Mouse (Mus musculus): ENCODE results near the gene Kmo. TPM values are rescaled to one million over a fixed set of nuclear protein-coding genes. Genes with fewer than 3 reads are reported as not detected.

The Kmo gene
- not detected in 2 replicates for polyA plus RNA-seq (2012)

DNA sequence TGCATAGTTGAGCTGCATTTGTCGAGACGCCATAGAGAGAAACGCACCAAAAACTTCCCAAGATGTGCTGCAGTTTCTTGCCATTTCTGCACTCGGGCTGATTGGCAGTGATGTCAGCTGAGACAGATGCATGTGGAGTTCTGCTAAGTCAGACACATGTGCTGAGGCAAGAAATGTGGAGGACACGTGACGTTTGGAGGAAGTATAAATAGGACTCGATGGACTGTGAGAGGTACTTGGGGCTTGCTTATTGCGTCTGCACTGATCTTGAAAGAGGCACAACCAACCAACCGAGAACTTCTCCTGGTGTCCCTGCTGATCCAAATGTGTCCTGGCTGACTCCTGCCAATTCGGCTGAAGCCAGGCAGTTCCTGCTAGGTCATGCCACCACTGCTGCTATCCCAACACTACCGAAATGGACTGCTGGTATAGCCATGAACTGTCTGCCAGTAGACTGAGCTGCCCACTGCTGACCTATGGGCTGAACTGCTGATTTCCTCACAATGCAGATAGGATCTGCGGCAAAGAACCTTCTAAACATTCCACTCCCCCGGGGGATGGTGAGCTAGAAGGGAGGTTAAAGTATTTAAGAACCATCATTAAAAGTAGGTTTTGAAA is at the start of gene Kmo:
Gene Kmo (plus strand): TSS at position 568 of the 618 bp plus-strand sequence.
- no peak for TF ChIP-seq GATA1 (IDR thresholded peaks at IDR 0.05; ENCODE audit: low read length)

- TF ChIP-seq GATA1 (IDR thresholded peaks at IDR 0.05; ENCODE audit: low read length): no peak
Observed at GRCm38 (mm10) chr1:175574129-175574528, 46.1 kb upstream of the Kmo start.

DNA sequence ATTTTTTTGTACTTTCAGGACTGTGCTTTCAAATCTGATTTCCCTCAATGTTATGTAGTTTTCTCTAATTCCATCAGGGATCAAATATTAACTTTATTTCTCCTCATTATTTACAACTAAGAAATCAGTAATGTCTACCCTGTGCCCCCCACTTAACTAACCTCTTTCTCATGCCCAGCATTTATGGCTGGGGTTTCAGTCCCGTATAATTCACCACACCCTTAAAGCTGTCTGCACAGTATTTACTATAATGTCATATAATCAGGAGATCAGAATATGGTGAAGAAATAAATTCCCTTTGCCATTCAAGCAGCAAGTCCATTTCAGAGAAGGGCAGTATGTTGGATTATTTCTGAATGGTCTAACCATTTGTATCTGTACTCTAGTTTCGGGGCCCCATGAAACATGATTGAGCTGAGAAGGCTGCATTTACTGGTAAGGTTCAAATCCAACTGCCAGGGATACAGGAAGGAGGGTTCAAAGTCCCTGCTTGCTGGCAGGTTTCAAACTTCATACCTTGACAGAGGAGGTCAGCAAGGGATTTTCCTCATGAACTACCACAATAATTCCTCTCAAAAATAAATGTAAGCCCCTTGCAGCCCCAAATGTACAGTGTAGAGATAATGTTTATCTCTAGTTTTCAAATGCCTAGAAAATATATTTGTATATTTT is 41.6 kb upstream of the Kmo start:
- TF ChIP-seq GATA1 (IDR thresholded peaks at IDR 0.05; ENCODE audit: low read length): no peak

GRCm38 (mm10) chr1:175579598-175580235 is 40.5 kb upstream of the Kmo start:
- no peak for TF ChIP-seq GATA1 (IDR thresholded peaks at IDR 0.05; ENCODE audit: low read length)

- TF ChIP-seq GATA1 (IDR thresholded peaks at IDR 0.05; ENCODE audit: low read length): no peak
Observed at GRCm38 (mm10) chr1:175580346-175580745, 39.8 kb upstream of the Kmo start.

DNA sequence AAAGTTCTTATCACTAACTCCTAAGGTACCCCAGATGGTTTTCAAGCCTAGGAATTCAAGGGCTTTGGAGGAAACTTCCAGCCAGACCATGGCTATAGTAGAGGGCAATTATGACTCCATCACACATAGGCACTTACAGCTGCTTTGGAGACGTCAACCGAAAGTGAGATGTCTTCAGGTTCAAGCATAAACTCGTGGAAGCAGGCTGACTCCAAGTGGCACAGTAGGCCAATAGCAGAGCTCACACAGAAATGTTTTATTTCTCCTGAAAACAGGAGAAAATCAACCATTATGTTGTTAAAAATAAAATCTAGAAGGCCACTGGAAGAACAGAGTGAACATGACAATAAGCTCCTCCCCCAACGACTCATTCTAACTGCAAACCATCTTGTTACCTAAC is 37.4 kb upstream of the Kmo start:
- TF ChIP-seq GATA1 (IDR thresholded peaks at IDR 0.05; ENCODE audit: low read length): no peak

- TF ChIP-seq GATA1 (IDR thresholded peaks at IDR 0.05; ENCODE audit: low read length): no peak
Observed at GRCm38 (mm10) chr1:175585267-175585666, 34.9 kb upstream of the Kmo start.

DNA sequence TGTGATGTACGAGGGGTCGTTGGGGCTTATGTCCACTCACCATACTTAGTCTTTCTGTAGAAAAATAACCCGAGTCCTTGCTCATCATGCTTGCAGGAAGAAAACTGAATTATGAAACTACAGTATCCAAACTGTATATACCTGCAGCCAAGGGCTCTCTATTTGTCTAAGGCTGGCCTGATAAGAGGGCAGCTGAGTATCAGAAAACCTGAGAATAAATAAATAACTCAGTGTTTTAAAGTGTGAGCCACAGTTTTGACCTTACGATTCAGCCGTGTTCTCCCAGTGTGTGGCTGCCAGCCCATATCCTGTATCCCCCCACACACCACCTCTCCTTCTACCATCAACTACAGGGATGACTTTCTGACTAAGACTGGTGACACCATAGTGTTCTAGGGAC is 33.5 kb upstream of the Kmo start:
- TF ChIP-seq GATA1 (IDR thresholded peaks at IDR 0.05; ENCODE audit: low read length): no peak

DNA sequence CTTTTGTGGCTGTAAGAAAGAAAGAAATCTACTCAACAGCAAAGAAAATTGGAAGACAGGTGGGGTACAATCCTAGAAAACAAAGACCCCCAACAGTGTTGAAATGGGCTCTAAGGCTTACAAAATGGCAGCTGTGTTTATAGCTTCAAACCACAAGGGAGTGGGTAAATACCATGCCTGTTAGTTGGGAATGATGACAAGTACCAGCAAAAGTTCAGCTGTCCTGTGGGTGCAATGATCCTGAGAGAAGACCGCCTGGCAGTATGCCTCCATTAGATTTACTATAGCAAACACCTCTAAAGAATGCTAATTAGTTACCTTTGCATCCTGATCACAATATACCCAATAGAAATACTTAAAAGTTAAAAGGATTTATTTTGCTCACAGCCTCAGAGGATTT is 27.3 kb upstream of the Kmo start:
- TF ChIP-seq GATA1 (IDR thresholded peaks at IDR 0.05; ENCODE audit: low read length): no peak

GRCm38 (mm10) chr1:175602231-175602630 is 17.9 kb upstream of the Kmo start:
- TF ChIP-seq GATA1 (IDR thresholded peaks at IDR 0.05; ENCODE audit: low read length): no peak

GRCm38 (mm10) chr1:175603390-175603789 is 16.8 kb upstream of the Kmo start:
- TF ChIP-seq GATA1 (IDR thresholded peaks at IDR 0.05; ENCODE audit: low read length): no peak

DNA sequence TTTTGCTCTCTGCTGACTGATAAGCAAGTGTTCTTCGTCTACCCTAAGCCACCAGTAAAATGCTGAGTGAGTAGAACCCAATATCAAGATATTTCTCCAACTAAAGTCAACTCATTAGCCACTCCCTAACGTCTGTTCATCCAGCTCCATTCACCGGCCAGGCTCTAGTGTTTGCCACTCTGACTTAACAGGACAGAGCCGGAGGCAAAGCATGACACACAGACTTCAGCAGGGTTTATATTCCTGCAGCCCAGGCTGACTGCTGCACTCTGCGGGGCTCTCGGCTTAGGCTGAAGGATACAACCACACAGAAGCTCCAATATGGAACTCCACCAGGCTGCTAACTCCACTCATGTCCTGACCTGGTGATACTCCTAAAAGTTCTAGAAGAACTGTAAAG is 12.9 kb upstream of the Kmo start:
- no peak for TF ChIP-seq GATA1 (IDR thresholded peaks at IDR 0.05; ENCODE audit: low read length)

GRCm38 (mm10) chr1:175607838-175608585 is 12.2 kb upstream of the Kmo start:
- TF ChIP-seq GATA1 (IDR thresholded peaks at IDR 0.05; ENCODE audit: low read length): no peak

DNA sequence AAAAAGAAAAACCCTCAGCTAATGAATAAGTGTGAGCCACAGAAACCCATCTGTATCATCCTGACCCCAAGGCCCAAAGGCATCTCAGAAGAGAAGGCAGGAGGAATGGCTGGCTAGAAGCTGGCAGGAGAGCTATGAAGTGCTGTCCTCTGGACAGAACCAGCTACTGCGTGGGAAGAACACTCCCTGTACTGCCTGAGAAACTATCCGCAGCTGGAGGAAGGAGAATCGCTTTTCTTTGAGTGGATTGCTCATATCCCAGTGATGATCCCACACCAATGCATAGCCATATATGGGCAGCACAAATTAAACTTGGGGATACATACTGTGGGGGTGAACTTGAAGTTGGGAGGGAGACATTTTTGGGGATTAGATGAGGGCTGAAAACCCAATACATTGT is 11.5 kb upstream of the Kmo start:
- no peak for TF ChIP-seq GATA1 (IDR thresholded peaks at IDR 0.05; ENCODE audit: low read length)

- TF ChIP-seq GATA1 (IDR thresholded peaks at IDR 0.05; ENCODE audit: low read length): no peak
Observed at GRCm38 (mm10) chr1:175614992-175615391, 5.2 kb upstream of the Kmo start.

GRCm38 (mm10) chr1:175623656-175624055 is 3.5 kb downstream of the Kmo start:
- TF ChIP-seq GATA1 (IDR thresholded peaks at IDR 0.05; ENCODE audit: low read length): no peak

Data from G1E-ER4 (cell line).